Mouse (Mus musculus): ENCODE measurements around the gene Ring1. TPM values are rescaled to one million over a fixed set of nuclear protein-coding genes. Genes with fewer than 3 reads are reported as not detected.
"Not testable (repeated sequence)": the region's sequence is repeated elsewhere in the genome, so short reads cannot be mapped to it uniquely, and the experiment has no call there.

Gene Ring1
- polyA plus RNA-seq, 1 experiment from 2014 or later = 3.8 TPM

- peaks cover 9% of the 10 kb centered on the region for H3K36me3 ChIP-seq (replicated peaks; ENCODE audit: control insufficient read depth, insufficient read depth, low read depth, low read length)
- no peaks in the 10 kb centered on the region for H3K9me3 ChIP-seq (replicated peaks; ENCODE audit: control insufficient read depth, low read length)
- ATAC-seq (replicated peaks; ENCODE audit: insufficient number of reproducible peaks, low FRiP score, low TSS enrichment, low read depth) (no peak), DNase-seq (ENCODE audit: low spot score) (no peak)
- H3K27me3 ChIP-seq (ENCODE audit: control insufficient read depth, insufficient read depth, low read length) = no peaks in the 10 kb centered on the region
- no peak overlapping the region for H3K9ac ChIP-seq (replicated peaks; ENCODE audit: low read length)
- H3K27ac ChIP-seq (replicated peaks; ENCODE audit: low read depth, low read length) = no peak overlapping the region
- 94% methylated on average over 23 of the region's 23 CpGs for WGBS
- H3K4me1 ChIP-seq (ENCODE audit: control insufficient read depth, insufficient read depth, low read length) = peaks cover 10% of the 10 kb centered on the region
- no peak overlapping the region for H3K4me2 ChIP-seq (ENCODE audit: low read depth, low read length)
- H3K4me3 ChIP-seq (ENCODE audit: low read depth, low read length) = no peak overlapping the region
Measured at GRCm38 (mm10) chr17:34021539-34022413, 2.7 kb downstream of the Ring1 start.

DNA sequence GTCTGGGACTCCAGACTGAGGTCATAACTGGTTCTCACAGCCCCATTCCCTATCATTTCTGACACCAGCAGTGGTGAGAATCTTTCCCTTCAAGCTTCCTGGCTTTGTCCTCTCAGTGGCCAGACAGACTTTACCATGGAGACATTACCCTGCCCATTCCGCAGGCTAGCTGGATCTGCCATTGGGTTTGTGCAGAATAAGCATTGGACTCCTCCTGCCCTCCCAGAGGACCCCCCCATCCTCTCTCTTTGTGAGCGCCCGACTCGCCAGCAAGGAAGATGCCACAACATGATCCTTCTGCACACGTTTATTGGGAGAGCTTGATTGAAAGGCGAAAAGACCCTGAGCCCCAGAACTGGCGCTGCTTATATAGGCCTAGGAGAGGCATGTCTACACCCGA lies 11.0 kb downstream of the Ring1 start:
- Histone ChIP-seq H3K4me1 (ENCODE audit: control insufficient read depth, insufficient read depth, low read length) (no peaks in the 10 kb centered on the region), H3K27me3 (ENCODE audit: control insufficient read depth, insufficient read depth, low read length) (no peaks in the 10 kb centered on the region), H3K36me3 (replicated peaks; ENCODE audit: control insufficient read depth, insufficient read depth, low read depth, low read length) (no peaks in the 10 kb centered on the region), H3K4me3 (ENCODE audit: low read depth, low read length) (no peak overlapping the region), H3K9me3 (replicated peaks; ENCODE audit: control insufficient read depth, low read length) (no peaks in the 10 kb centered on the region), H3K4me2 (ENCODE audit: low read depth, low read length) (no peak overlapping the region), H3K27ac (replicated peaks; ENCODE audit: low read depth, low read length) (no peak overlapping the region), H3K9ac (replicated peaks; ENCODE audit: low read length) (no peak overlapping the region)
- 95% methylated on average over 8 of the region's 8 CpGs for WGBS
- ATAC-seq (replicated peaks; ENCODE audit: insufficient number of reproducible peaks, low FRiP score, low TSS enrichment, low read depth) (no peak), DNase-seq (ENCODE audit: low spot score) (no peak)

DNA sequence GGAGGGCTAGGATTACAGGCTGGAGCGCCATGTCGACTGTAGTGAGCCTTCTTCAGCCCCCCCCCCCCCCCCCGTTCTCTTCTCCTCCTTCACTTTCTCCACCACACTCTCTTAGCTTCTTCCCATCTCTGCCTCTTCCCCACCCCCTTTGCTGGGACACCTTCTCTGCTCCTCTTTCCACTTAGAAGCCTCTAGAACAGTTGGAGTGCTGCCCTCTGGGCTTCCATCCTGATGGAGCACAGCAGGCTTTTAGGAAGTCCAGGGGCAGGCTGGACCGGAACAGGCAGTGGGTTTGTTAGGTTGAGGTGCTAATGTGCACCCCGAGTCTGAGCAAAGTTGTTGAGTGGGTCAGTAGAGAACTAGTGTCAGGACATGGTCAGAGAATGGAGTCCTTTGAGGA lies 14.3 kb downstream of the Ring1 start:
- ATAC-seq (replicated peaks; ENCODE audit: insufficient number of reproducible peaks, low FRiP score, low TSS enrichment, low read depth) = no peak
- Histone ChIP-seq H3K27ac (replicated peaks; ENCODE audit: low read depth, low read length) (no peak overlapping the region), H3K27me3 (ENCODE audit: control insufficient read depth, insufficient read depth, low read length) (no peaks in the 10 kb centered on the region), H3K9ac (replicated peaks; ENCODE audit: low read length) (no peak overlapping the region), H3K4me1 (ENCODE audit: control insufficient read depth, insufficient read depth, low read length) (no peaks in the 10 kb centered on the region), H3K4me2 (ENCODE audit: low read depth, low read length) (no peak overlapping the region), H3K9me3 (replicated peaks; ENCODE audit: control insufficient read depth, low read length) (no peaks in the 10 kb centered on the region), H3K36me3 (replicated peaks; ENCODE audit: control insufficient read depth, insufficient read depth, low read depth, low read length) (no peaks in the 10 kb centered on the region), H3K4me3 (ENCODE audit: low read depth, low read length) (no peak overlapping the region)
- 65% methylated on average over 5 of the region's 5 CpGs for WGBS
- no peak for DNase-seq (ENCODE audit: low spot score)

DNA sequence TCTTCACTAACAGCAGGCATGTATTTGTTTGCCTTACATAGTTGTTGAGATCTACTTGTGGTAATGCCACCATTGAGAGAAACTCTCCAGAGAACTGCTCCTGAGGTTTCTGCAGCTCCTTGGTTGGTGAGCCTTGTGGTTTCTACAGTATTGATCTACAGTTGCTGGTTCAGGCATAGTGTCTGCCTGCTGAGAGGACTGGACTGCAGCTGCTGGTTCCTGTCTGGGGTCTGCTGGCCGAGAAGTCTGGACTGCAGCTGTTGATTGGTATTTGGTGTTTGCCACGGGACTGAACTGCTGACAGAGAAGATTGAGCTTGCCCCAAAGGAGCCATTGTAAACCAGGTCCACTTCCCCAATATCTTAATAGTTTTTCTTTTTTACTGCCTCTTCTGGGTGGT lies 17.9 kb downstream of the Ring1 start:
- 51% methylated on average over 2 of the region's 2 CpGs for WGBS
- ATAC-seq (replicated peaks; ENCODE audit: insufficient number of reproducible peaks, low FRiP score, low TSS enrichment, low read depth) (no peak), DNase-seq (ENCODE audit: low spot score) (no peak)
- H3K4me3 ChIP-seq (ENCODE audit: low read depth, low read length) = no peak overlapping the region
- no peak overlapping the region for H3K9ac ChIP-seq (replicated peaks; ENCODE audit: low read length)
- H3K27ac ChIP-seq (replicated peaks; ENCODE audit: low read depth, low read length) = no peak overlapping the region
- H3K4me2 ChIP-seq (ENCODE audit: low read depth, low read length) = no peak overlapping the region
- H3K4me1 ChIP-seq (ENCODE audit: control insufficient read depth, insufficient read depth, low read length) = no peaks in the 10 kb centered on the region
- no peaks in the 10 kb centered on the region for H3K36me3 ChIP-seq (replicated peaks; ENCODE audit: control insufficient read depth, insufficient read depth, low read depth, low read length)
- H3K27me3 ChIP-seq (ENCODE audit: control insufficient read depth, insufficient read depth, low read length) = peaks cover under 1% of the 10 kb centered on the region
- no peaks in the 10 kb centered on the region for H3K9me3 ChIP-seq (replicated peaks; ENCODE audit: control insufficient read depth, low read length)

DNA sequence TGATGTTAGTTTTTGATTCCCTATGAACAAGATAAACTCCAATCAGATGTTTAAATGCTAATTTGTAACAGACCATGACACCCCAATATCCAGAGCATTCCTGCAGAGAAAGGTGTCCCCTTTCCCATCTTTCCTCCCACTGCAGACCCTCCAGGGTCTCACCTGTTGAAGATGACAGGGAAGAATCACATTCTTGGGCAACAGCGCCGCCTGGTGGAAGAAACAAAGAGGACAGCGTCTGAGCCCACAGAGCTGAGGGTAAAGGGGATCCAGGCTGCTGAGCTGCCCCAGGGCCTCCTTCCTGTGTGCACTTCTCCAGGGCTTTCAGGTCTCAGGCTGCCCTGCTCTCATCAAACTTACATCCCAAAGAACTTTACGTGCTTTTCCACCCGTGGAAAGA lies 21.1 kb downstream of the Ring1 start:
- Histone ChIP-seq H3K9me3 (replicated peaks; ENCODE audit: control insufficient read depth, low read length) (no peaks in the 10 kb centered on the region), H3K36me3 (replicated peaks; ENCODE audit: control insufficient read depth, insufficient read depth, low read depth, low read length) (no peaks in the 10 kb centered on the region), H3K27ac (replicated peaks; ENCODE audit: low read depth, low read length) (no peak overlapping the region), H3K4me3 (ENCODE audit: low read depth, low read length) (no peak overlapping the region), H3K9ac (replicated peaks; ENCODE audit: low read length) (no peak overlapping the region), H3K4me2 (ENCODE audit: low read depth, low read length) (no peak overlapping the region), H3K27me3 (ENCODE audit: control insufficient read depth, insufficient read depth, low read length) (peaks cover 22% of the 10 kb centered on the region), H3K4me1 (ENCODE audit: control insufficient read depth, insufficient read depth, low read length) (peaks cover 5% of the 10 kb centered on the region; the same call in 1 of the 2 replicates)
- 4% methylated on average over 5 of the region's 5 CpGs for WGBS
- ATAC-seq (replicated peaks; ENCODE audit: insufficient number of reproducible peaks, low FRiP score, low TSS enrichment, low read depth) = no peak
- peak; percentile 54 for DNase-seq (ENCODE audit: low spot score)

GRCm38 (mm10) chr17:34000796-34001195 lies 23.7 kb downstream of the Ring1 start:
- ATAC-seq (replicated peaks; ENCODE audit: insufficient number of reproducible peaks, low FRiP score, low TSS enrichment, low read depth); H3K4me3 ChIP-seq (ENCODE audit: low read depth, low read length): not testable (repeated sequence)
- H3K27me3 ChIP-seq (ENCODE audit: control insufficient read depth, insufficient read depth, low read length) = peaks cover 27% of the 10 kb centered on the region

GRCm38 (mm10) chr17:34000150-34000537 lies 24.3 kb downstream of the Ring1 start, which contains the start of gene H2-K1:
Gene H2-K1, minus strand, starts transcription at chr17:34000347.
- under 1% methylated on average over 30 of the region's 30 CpGs for WGBS
- peaks cover 5% of the 10 kb centered on the region; the same call in 1 of the 2 replicates for H3K4me1 ChIP-seq (ENCODE audit: control insufficient read depth, insufficient read depth, low read length)
- no peaks in the 10 kb centered on the region for H3K36me3 ChIP-seq (replicated peaks; ENCODE audit: control insufficient read depth, insufficient read depth, low read depth, low read length)

More at GRCm38 (mm10) chr17:34000796-34001195, 23.7 kb downstream of the Ring1 start:
- not testable (repeated sequence) for H3K9ac ChIP-seq (replicated peaks; ENCODE audit: low read length); H3K27ac ChIP-seq (replicated peaks; ENCODE audit: low read depth, low read length); DNase-seq (ENCODE audit: low spot score); H3K4me2 ChIP-seq (ENCODE audit: low read depth, low read length); H3K9me3 ChIP-seq (replicated peaks; ENCODE audit: control insufficient read depth, low read length); H3K4me1 ChIP-seq (ENCODE audit: control insufficient read depth, insufficient read depth, low read length); H3K36me3 ChIP-seq (replicated peaks; ENCODE audit: control insufficient read depth, insufficient read depth, low read depth, low read length)
- 47% methylated on average over 2 of the region's 2 CpGs for WGBS

More at GRCm38 (mm10) chr17:34000150-34000537, 24.3 kb downstream of the Ring1 start, which contains the start of gene H2-K1:
- no peak within 1 kb of the TSS for H3K27ac ChIP-seq (replicated peaks; ENCODE audit: low read depth, low read length)
- ATAC-seq (replicated peaks; ENCODE audit: insufficient number of reproducible peaks, low FRiP score, low TSS enrichment, low read depth) (peak; percentile 67), DNase-seq (ENCODE audit: low spot score) (peak; percentile 68)
- H3K9me3 ChIP-seq (replicated peaks; ENCODE audit: control insufficient read depth, low read length) = no peaks in the 10 kb centered on the region
- H3K4me2 ChIP-seq (ENCODE audit: low read depth, low read length) = peak within 1 kb of the TSS; percentile 93
- peak within 1 kb of the TSS; percentile 44 for H3K4me3 ChIP-seq (ENCODE audit: low read depth, low read length)
- H3K9ac ChIP-seq (replicated peaks; ENCODE audit: low read length) = peak within 1 kb of the TSS; percentile 47
- H3K27me3 ChIP-seq (ENCODE audit: control insufficient read depth, insufficient read depth, low read length) = peaks cover 27% of the 10 kb centered on the region

All from embryonic facial prominence, embryonic 11.5 days (tissue).